Mouse (Mus musculus): ENCODE measurements around the gene Efcab2. TPM values are rescaled to one million over a fixed set of nuclear protein-coding genes. Genes with fewer than 3 reads are reported as not detected.
"Not testable (repeated sequence)": the region's sequence is repeated elsewhere in the genome, so short reads cannot be mapped to it uniquely, and the experiment has no call there.

The Efcab2 gene
- total RNA-seq, 2 experiments from 2014 or later, result 1.8 to 4.4 TPM

DNA sequence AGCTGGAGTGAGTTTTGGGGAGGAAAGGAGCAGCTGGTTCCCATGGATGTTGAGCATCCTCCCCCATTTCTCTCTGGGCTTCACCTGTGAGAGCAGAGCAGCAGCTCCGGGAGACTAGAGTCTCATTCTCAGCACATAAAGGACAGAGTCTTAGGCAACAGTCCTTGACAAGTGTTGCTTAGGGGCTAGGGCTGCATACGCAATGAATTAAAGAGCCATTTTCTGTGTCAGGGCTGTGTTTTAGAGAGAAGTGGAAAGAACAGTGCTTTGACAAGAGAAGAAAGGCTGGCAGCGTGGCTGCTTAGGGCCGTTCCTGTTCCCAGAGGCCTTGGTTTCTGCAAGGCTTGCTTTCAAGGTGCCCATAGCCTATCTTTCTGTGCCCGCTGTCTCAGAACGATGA is 6.0 kb upstream of the Efcab2 start:
- ATAC-seq (replicated peaks; ENCODE audit: low FRiP score, low TSS enrichment, poor library complexity, severe bottlenecking), result no peak

DNA sequence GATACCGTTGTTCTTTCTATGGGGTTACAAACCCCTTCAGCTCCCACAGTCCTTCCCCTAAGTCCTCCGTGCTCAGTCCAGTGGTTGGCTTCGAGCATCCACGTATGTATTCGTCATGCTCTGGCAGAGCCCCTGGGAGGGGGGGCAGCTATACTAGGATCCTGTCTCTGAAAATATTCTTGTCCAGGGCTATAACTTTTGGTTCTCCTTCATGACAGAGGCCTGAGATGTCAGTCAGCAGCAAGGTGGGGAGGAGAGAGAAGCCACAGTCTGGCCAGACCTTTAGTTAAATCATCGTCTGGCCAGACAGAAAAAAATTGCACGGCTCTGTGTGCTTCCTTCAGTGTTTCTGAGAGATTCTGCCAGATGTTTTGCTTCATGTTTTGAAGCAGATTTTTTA is 5.2 kb upstream of the Efcab2 start:
- no peak for ATAC-seq (replicated peaks; ENCODE audit: low FRiP score, low TSS enrichment, poor library complexity, severe bottlenecking)

DNA sequence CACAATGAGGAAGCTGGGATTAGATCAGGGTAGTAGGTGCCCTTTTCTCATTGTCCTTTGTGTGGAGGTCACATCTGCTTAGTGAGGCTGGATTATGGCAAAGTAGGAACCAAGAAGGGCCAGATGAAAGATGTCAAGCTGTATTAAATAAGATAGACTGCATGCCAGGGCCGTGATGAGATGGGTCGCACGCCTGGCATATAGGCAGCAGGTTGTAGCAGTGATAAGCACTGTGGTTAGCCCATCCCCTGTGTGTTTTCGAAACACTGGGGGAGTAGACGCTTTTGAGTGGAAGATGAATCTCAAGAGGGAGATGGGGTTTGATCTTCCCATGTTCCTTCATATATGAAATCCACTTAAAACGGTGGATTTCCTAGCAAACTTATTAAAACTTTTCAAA is 3.9 kb upstream of the Efcab2 start:
- peak; percentile 79 for ATAC-seq (replicated peaks; ENCODE audit: low FRiP score, low TSS enrichment, poor library complexity, severe bottlenecking)

DNA sequence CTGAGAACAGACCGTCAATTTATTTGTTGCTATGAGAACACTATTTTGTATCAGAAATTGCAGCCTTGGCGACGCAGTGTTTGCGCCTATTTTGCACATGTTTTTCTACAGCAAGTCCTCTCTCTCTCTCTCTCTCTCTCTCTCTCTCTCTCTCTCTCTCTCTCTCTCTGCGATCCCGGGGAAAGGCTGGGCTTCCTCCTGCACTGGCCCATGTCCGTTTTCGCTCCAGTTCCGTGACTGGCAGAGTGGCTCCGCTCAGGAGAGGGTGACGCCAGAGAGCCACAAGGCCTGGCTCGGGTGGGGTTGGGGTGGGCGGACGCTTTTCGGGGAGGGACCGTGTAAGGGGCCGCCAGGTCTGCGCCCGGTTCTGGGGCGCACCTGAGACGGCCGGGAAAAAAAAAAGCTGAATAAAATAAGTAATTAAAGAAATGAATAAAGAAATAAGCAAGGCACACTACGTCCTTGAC is 407 bp upstream of the Efcab2 start:
- peak; percentile 55 for ATAC-seq (replicated peaks; ENCODE audit: low FRiP score, low TSS enrichment, poor library complexity, severe bottlenecking)

DNA sequence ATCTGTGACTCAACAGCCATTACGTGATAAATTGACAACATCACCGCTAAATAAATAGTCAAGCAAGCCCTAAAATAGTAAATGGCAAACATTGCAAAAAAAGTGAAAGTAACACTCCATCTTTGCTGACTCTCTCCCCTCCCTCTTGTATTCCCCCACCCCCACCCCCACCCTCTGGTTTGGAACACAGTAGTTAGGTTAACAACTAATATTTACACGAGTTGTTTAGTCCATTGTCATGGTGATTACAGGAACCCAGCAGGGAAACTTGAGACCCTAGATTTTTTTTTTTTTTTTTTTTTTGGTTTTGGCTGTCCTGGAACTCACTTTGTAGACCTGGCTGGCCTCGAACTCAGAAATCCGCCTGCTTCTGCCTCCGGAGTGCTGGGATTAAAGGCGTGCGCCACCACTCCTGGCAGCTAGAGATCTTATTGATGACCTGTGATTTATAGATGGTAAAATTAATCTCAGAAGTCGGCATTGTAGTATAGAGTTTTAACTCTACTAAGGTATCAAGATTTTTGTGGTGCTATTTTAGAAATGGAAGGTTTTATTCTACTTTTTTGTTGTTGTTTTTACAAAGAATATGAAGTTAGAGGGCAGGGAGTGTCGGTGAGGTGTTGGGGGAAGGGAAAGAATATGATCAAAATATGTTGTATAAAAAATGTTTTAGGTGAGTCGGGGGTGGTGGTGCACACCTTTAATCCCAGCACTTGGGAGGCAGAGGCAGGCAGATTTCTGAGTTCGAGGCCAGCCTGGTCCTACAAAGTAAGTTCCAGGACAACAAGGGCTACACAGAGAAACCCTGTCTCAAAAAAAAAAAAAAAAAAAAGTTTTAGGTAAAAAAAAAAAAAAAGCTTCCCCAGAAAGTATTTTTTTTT is 1.1 kb downstream of the Efcab2 start:
- ATAC-seq (replicated peaks; ENCODE audit: low FRiP score, low TSS enrichment, poor library complexity, severe bottlenecking), result no peak

DNA sequence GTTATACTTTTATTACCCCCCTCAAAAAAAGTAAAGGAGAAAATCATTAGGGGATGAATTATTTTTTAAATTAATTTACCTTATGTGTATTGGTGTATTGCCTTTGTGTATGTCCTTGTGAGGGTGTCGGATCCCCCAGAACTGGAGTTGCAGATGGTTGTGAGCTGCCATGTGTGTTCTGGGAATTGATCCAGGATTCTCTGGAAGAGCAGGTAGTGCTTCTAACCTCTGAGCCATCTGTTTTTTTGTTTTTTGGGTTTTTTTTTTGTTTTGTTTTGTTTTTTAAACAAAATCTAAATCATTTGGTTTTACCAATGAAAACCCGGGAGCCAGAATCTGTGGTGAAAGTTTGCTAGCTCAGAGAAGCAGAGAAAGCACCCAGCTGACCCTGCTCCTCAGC is 1.8 kb downstream of the Efcab2 start:
- ATAC-seq (replicated peaks; ENCODE audit: low FRiP score, low TSS enrichment, poor library complexity, severe bottlenecking), result no peak

DNA sequence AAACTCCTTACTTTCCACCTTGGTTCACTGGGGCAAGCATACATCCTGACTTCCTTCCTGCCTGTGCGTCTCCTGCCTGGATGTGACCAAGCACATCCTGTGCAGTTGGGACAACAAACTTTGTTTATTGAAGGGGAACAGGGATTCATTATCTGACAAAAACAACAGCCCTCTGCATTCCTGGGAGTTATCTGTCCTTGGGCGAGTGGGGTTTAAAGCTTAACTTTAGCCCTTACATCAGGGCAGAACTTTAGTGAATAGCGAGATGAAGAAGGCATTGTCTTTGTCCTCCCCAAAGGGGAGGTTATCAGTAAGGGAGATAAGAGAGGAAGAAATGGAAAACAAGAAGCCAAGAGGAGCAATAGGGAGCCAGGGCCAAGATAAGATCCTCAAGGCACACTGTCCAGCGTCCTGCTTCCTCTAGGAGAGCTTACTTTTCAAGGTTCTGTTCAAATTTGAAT is 3.0 kb downstream of the Efcab2 start:
- no peak for ATAC-seq (replicated peaks; ENCODE audit: low FRiP score, low TSS enrichment, poor library complexity, severe bottlenecking)

DNA sequence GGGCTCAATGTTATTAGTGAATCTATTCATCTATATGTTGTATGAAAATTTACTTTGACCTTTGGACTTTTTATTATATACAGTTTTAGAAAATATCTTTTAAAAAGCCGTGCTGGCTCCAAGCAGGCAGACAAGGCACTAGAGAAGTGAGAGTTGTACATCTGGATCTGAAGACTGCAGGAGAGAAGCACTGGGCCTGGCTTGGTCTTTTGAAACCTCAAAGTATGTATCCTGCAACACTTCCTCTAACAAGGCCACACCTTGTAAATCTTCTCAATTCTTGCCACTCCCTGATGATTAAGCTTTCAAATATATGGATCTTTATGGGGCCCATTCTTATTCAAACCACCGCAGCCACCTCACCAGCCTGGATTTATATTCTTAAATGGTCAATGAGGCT is 7.5 kb downstream of the Efcab2 start:
- ATAC-seq (replicated peaks; ENCODE audit: low FRiP score, low TSS enrichment, poor library complexity, severe bottlenecking), result not testable (repeated sequence)

DNA sequence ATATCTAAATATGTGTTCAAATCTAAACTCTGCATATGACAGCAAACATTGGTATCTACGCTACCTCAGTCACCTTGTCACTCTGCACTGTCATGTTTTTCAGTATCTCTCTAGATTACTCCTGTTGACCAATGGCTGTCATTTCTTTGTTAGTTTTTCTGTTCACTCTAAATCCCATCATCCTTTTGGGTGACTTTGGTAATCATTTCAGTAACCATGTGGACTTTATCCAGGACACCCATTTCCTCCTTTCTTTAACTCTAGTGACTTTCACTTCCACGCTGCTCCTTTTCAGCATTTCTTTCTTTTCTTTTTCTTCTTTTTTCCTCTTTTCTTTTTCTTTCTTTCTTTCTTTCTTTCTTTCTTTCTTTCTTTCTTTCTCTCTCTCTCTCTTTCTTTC is 13.7 kb downstream of the Efcab2 start:
- ATAC-seq (replicated peaks; ENCODE audit: low FRiP score, low TSS enrichment, poor library complexity, severe bottlenecking), result no peak

DNA sequence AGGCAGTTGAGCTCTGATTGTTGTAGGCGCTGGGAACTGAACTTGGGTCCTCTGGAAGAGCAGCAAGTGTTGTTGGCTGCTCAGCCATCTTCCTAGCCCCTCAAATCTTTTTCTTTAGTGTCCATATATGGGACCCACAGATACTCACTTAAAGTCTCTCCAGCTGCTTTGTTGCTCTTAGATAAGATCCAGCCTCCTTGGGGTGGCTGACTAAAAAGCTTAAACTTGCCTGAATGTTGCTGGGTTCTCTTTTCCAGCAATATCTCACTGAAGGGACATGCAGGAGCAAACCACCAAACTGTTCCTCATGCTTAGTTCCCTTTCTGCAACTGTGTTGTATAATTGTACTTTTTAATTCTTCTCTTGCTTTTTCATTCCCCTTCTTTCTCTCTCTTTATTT is 17.8 kb downstream of the Efcab2 start:
- ATAC-seq (replicated peaks; ENCODE audit: low FRiP score, low TSS enrichment, poor library complexity, severe bottlenecking), result no peak

DNA sequence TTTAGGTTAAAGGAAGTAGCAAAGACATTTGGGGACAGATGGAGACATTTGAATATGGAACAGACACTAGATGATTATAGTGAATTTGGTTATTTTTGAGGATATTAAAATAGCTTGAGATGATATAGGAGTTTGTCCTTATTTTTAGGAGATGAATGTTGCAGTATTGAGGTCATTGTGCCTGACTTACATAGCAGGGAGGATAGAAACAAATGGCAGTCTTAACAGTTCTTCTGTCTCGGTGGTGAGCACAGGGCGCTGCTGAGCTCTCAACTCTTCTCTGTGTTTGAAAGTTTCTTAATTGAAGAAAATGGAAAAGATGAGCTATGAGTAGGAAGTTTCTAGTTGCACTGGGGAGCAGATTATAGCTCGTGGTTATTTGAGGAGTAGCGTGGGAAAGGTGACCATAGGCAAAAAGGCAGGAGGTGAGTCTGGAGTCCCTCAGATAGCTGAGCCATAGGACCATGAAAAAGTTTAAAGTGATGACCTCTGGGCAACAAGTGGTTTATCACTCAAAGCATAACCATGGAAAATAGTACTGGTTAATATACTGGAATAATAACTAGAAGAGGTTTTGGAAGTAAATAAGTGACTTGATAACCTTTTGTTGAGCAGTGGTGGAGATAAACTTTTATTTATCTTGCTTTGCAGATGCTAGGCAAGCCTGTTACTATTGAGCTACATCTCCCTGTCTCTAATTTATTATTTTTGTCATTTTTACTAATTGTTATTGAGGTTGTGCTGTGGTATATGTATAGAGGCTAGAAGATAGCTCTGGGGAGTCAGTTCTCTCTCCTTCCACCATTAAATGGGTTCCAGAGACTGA is 25.9 kb downstream of the Efcab2 start:
- peak; percentile 71 for ATAC-seq (replicated peaks; ENCODE audit: low FRiP score, low TSS enrichment, poor library complexity, severe bottlenecking)

DNA sequence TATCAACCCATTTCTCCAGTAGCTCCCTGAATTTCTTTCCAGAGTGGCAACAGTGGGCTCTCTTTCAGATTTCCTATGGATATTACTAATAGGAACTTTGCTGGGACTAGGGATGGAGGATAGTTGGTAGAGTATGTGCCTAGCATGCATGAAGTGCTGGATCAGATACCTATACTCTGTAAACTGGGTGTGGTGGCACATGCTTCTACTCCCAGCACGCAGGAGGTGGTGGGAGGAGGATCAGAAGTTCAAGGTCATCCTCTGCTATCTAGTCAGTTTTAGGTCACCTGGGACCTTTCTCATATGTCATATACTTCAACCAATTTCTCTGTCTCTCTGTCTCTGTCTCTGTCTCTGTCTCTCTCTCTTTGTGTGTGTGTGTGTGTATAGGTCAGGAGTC is 27.7 kb downstream of the Efcab2 start:
- ATAC-seq (replicated peaks; ENCODE audit: low FRiP score, low TSS enrichment, poor library complexity, severe bottlenecking), result 0 out of 2 replicates have a peak, but pooled peaks have one; percentile 30

DNA sequence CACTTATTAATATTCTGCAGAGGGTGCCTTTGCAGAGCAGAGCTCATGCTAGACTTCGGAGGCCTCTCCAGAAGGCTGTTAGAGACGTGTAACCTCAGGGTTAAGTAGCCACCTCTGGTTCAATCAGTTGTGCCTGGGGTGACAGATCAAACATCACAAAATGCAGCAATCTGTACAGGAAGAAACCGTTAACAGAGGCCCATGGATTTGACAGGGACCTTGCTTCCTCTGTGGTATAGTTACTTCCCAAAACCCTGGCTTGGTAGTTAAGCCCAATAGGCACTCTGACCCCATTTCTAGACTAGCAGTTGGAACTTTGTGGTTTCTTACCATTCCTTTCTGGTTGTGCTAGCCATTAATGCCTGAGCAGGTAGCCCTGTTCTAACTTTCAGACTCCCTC is 38.5 kb downstream of the Efcab2 start:
- no peak for ATAC-seq (replicated peaks; ENCODE audit: low FRiP score, low TSS enrichment, poor library complexity, severe bottlenecking)

DNA sequence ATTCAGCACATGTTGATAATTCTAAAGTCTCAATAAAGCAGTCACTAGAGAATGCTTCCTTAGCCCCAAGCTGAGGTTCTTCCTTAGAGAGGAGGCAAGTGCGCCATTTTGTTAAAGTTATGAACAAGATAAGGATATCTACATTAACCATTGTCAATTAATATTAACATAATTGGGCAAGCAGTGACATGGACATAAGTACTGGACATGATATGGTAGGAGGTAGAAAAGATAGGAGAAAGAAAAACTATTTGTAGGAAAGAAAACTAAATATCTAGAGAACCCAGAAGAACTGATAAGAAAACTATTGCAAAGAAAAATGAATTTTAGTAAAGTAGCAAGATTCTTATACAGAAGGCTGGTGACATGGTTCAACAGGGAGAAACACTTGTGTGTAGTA is 41.2 kb downstream of the Efcab2 start:
- peak; percentile 47 for ATAC-seq (replicated peaks; ENCODE audit: low FRiP score, low TSS enrichment, poor library complexity, severe bottlenecking)

DNA sequence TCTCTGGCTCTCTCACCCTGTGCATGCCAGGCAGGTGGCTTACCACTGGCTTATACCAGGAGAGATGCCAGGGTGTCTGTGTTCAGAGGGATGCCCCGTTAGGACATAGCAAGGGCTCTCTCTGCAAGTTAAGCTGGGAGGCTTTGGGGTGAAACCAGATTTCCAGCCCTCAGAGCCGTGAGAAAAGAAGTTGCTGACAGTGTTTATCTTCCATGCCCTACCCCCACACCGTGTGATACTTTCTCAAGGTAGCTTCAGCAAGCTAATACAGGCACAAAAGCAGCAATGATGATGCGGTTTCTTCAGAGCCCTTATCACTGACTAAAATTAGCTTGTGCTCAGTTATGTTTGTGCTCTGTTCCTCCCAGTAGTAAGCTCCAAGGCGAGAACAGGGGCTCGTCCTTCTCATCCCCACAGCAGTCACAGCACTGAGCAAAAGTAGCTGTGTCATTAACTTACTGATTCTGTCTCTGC is 42.4 kb downstream of the Efcab2 start:
- ATAC-seq (replicated peaks; ENCODE audit: low FRiP score, low TSS enrichment, poor library complexity, severe bottlenecking), result peak; percentile 83

DNA sequence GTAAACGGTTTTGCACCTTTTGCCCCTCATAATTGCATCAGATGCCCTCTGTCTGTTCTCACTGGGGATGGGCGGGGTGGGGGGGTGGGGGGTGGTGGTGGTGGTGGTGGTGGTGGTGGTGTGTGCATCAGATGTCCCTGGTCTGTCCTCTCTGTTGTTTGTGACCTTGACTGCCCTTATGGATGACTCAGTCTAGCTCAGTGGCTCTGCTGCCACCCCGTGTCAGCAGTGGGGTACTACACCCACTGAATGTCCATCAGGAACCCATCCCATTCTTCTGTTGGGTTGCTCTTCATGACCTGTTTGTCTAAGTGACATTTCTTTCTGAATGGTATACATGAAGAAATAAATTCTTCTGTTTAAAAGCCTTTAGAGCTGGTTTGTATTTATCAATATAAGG is 43.3 kb downstream of the Efcab2 start:
- ATAC-seq (replicated peaks; ENCODE audit: low FRiP score, low TSS enrichment, poor library complexity, severe bottlenecking), result peak; percentile 60

DNA sequence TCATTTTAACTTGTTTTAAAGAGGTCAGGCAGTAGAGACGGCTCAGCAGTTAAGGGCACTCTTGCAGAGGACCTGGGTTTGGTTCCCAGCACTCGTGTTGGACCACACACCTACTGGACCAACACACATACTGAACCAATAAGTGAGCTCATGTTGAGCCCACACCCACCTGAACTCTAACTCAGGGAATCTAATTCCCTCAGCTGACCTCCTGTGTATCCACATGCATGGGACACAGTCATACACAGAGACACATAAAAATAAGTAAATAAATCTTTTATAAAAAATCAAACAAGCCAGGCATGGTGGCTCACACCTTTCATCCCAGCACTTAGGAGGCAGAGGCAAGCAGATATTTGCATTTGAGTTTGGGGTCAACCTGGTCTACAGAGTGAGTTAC is 44.0 kb downstream of the Efcab2 start:
- no peak for ATAC-seq (replicated peaks; ENCODE audit: low FRiP score, low TSS enrichment, poor library complexity, severe bottlenecking)

DNA sequence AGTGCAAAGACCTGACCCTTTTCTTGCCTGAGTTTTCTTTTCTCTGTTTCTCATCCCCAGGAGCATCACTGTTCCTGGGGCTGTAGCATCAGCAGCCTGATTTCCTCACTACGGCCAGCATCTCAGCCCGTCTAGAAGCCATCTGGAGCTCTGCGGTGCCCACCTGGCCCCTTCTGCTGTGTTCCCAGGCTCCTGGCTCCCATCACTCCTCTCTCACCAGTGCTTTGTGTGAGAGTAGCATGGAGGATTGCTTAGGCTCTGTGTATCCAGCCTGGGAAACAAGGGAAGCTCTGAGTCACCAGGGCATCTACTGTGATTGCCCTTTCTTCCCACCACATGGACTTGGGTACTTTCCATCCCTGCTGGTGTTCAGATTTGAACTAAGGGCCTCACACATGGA is 48.2 kb downstream of the Efcab2 start:
- ATAC-seq (replicated peaks; ENCODE audit: low FRiP score, low TSS enrichment, poor library complexity, severe bottlenecking), result no peak

DNA sequence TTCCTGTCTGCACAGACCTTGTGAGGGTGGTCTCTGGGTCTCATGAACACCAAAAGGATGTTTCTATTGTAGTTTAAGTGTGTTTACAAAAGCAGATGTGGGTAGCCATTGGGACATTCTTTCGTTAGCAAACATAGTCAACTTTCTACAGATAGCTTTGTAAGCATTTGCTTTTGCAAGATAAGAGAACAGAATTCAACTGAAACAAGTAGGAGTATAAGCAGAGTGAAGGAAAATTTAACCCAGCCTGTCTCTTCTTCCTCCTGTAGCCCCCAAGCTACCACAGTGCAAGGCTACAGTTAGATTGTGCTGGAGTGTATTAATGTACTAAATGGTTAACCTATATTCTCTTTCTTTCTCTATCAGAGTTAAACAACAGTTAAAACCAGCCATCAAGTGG is 49.2 kb downstream of the Efcab2 start:
- peak; percentile 73 for ATAC-seq (replicated peaks; ENCODE audit: low FRiP score, low TSS enrichment, poor library complexity, severe bottlenecking)

DNA sequence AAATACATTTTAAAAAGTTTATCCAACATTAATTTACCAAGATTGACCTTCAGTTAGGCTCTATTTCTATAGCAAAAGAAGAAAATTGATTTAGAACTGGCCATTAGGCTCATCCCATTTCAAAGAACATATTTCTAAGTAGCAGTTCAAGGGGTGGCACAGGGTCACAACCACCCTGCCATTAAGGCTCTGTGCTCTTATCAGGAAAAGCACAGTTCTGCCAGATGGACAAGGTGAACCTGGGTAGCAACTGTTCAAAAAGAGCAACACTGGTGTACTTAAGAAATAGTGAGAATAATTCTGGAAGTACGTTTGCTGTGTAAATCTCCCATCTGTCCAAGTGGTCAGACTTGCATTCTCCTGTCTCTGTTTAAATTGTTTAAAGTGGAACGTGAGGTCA is 52.1 kb downstream of the Efcab2 start:
- ATAC-seq (replicated peaks; ENCODE audit: low FRiP score, low TSS enrichment, poor library complexity, severe bottlenecking), result peak; percentile 78
